Mouse (Mus musculus): ENCODE results near the gene Nelfe. TPM values are rescaled to one million over a fixed set of nuclear protein-coding genes. Genes with fewer than 3 reads are reported as not detected.

The Nelfe gene
- polyA plus RNA-seq, 1 experiment from 2014 or later, result 79.8 TPM

DNA sequence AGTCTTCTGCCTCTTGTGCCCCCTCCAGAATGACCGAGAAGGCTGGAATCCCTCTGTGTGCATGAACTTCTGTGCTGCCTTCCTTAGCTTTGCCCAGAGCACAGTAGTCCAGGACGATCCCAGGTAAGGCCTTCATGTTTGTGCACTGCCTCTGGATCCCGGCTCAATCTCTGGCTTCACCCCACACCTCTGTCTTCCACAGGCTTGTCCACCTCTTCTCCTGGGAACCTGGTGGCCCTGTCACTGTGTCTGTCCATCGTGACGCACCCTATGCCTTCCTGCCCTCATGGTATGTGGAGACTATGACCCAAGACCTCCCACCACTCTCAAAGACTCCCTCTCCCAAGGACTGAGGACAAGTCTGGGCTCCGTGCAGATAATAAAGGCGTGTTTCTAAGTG, 11.4 kb upstream of the Nelfe start:
- no peak overlapping the region for H3K27ac ChIP-seq (ENCODE audit: low read length)
- no peak overlapping the region for H3K4me2 ChIP-seq (ENCODE audit: low read length)
- no peak for ATAC-seq
- H3K9ac ChIP-seq (ENCODE audit: low read depth, low read length), result no peak overlapping the region
- H3K36me3 ChIP-seq (ENCODE audit: control insufficient read depth, insufficient read depth, low read length), result peaks cover 25% of the 10 kb centered on the region
- H3K4me1 ChIP-seq (ENCODE audit: control insufficient read depth, insufficient read depth, low read length), result peaks cover 26% of the 10 kb centered on the region
- no peaks in the 10 kb centered on the region for H3K27me3 ChIP-seq (ENCODE audit: control insufficient read depth, insufficient read depth, low read depth, low read length)
- no peaks in the 10 kb centered on the region for H3K9me3 ChIP-seq (replicated peaks; ENCODE audit: control insufficient read depth, low read length, poor library complexity, severe bottlenecking)
- WGBS, result 91% methylated on average over 7 of the region's 7 CpGs
- H3K4me3 ChIP-seq (ENCODE audit: low read depth, low read length), result no peak overlapping the region

DNA sequence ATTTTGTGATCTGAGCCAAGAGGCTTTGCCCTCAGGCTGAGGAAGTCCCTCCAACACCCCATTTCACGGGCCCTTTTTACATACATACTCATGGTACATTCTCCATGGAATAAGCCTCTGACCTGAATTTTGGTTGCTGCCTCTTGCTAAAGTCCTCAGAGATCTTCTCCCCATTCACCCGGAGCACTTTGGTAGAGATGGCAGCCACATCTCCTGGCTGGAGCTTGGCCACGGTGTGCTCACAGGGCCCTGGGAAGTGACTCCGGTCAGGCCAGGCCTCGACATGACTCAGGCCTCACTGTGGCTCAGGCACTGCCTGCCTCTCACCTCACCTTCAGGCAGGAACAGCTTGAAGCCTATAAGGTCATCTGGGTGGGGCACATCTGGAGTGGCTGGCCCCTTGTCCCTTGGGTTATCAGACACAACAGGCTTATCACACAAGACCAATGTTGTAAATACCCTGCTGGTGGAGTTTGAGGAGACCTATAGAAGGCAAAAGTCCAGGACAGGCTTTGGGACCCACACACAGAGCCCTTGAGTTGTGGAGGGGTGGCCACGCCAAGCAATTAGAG, 9.4 kb upstream of the Nelfe start:
- Histone ChIP-seq H3K27me3 (ENCODE audit: control insufficient read depth, insufficient read depth, low read depth, low read length) (no peaks in the 10 kb centered on the region), H3K9me3 (replicated peaks; ENCODE audit: control insufficient read depth, low read length, poor library complexity, severe bottlenecking) (no peaks in the 10 kb centered on the region), H3K9ac (ENCODE audit: low read depth, low read length) (no peak overlapping the region), H3K4me1 (ENCODE audit: control insufficient read depth, insufficient read depth, low read length) (peaks cover 13% of the 10 kb centered on the region), H3K4me3 (ENCODE audit: low read depth, low read length) (no peak overlapping the region), H3K4me2 (ENCODE audit: low read length) (no peak overlapping the region), H3K27ac (ENCODE audit: low read length) (no peak overlapping the region), H3K36me3 (ENCODE audit: control insufficient read depth, insufficient read depth, low read length) (peaks cover 35% of the 10 kb centered on the region)
- WGBS, result 86% methylated on average over 6 of the region's 6 CpGs
- no peak for ATAC-seq

DNA sequence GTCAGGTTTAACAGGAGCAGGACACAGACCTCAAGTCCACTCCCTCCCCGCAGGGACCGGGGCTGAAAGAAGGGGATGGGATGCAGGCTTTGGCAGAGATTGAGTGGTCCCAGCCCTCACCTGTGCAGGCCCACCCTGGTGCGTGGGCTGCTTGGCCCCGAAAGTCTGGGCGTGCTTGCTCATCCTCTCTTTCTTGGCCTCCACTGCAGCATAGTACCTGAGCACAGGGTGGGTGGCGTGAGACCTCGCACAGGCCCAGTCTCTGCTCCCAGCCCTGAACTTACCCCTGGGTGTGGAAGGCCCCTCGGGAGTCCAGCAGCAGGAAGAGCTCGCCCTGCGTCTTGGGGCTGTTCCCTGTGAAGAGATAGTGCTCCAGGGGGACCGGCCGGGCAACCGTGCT, 5.3 kb upstream of the Nelfe start:
- H3K27me3 ChIP-seq (ENCODE audit: control insufficient read depth, insufficient read depth, low read depth, low read length), result no peaks in the 10 kb centered on the region
- ATAC-seq, result no peak
- no peak overlapping the region for H3K9ac ChIP-seq (ENCODE audit: low read depth, low read length)
- no peaks in the 10 kb centered on the region for H3K9me3 ChIP-seq (replicated peaks; ENCODE audit: control insufficient read depth, low read length, poor library complexity, severe bottlenecking)
- no peak overlapping the region for H3K27ac ChIP-seq (ENCODE audit: low read length)
- peaks cover 5% of the 10 kb centered on the region for H3K4me1 ChIP-seq (ENCODE audit: control insufficient read depth, insufficient read depth, low read length)
- no peak overlapping the region for H3K4me2 ChIP-seq (ENCODE audit: low read length)
- peaks cover 40% of the 10 kb centered on the region for H3K36me3 ChIP-seq (ENCODE audit: control insufficient read depth, insufficient read depth, low read length)
- no peak overlapping the region for H3K4me3 ChIP-seq (ENCODE audit: low read depth, low read length)
- WGBS, result 95% methylated on average over 13 of the region's 13 CpGs

DNA sequence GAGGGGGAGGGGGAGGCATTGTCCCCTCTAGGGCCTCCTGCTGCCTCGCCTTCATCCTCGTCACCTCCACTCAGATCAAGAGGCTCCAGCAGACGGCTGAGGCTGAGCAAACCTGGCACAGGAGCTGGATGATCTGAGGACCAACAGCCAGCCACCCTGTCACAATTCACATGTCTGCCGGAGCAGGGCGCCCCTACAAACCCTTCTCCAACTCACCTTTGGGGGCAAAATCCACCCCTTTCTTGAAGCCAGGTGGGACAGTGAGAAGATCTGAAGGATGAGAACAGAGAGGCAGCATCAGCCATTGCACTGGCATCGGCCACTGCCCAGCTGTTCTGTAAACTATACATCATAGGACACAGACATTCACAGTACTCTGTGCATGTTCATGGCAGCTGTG, 3.0 kb upstream of the Nelfe start:
- no peak overlapping the region for H3K4me2 ChIP-seq (ENCODE audit: low read length)
- H3K4me3 ChIP-seq (ENCODE audit: low read depth, low read length), result no peak overlapping the region
- no peaks in the 10 kb centered on the region for H3K9me3 ChIP-seq (replicated peaks; ENCODE audit: control insufficient read depth, low read length, poor library complexity, severe bottlenecking)
- no peak overlapping the region for H3K27ac ChIP-seq (ENCODE audit: low read length)
- H3K9ac ChIP-seq (ENCODE audit: low read depth, low read length), result no peak overlapping the region
- no peaks in the 10 kb centered on the region for H3K27me3 ChIP-seq (ENCODE audit: control insufficient read depth, insufficient read depth, low read depth, low read length)
- peaks cover 19% of the 10 kb centered on the region for H3K4me1 ChIP-seq (ENCODE audit: control insufficient read depth, insufficient read depth, low read length)
- no peak for ATAC-seq
- 82% methylated on average over 6 of the region's 6 CpGs for WGBS
- H3K36me3 ChIP-seq (ENCODE audit: control insufficient read depth, insufficient read depth, low read length), result peaks cover 28% of the 10 kb centered on the region

DNA sequence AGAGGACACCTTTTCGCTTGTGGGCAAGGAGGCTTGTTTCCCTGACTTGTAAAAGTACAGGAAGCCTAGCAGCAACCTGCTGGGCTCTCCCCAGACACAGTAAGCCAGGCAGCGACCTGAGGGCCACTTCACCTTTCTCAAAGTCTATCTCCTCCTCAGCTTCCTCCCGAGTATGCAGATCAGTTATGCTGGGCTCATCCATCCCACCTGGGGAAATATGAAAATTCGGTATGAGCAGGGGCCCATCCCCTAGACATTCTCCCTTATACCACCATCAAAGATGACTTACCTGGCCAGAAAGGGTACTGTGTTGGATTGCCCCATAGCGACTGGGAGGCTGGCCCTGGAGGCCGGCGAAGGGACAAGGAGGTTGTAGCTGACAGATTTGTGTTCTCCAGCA, 2.6 kb upstream of the Nelfe start:
- no peak for ATAC-seq
- peaks cover 19% of the 10 kb centered on the region for H3K4me1 ChIP-seq (ENCODE audit: control insufficient read depth, insufficient read depth, low read length)
- 92% methylated on average over 7 of the region's 7 CpGs for WGBS
- peaks cover 28% of the 10 kb centered on the region for H3K36me3 ChIP-seq (ENCODE audit: control insufficient read depth, insufficient read depth, low read length)
- no peak overlapping the region for H3K9ac ChIP-seq (ENCODE audit: low read depth, low read length)
- H3K4me2 ChIP-seq (ENCODE audit: low read length), result no peak overlapping the region
- H3K9me3 ChIP-seq (replicated peaks; ENCODE audit: control insufficient read depth, low read length, poor library complexity, severe bottlenecking), result no peaks in the 10 kb centered on the region
- no peak overlapping the region for H3K27ac ChIP-seq (ENCODE audit: low read length)
- H3K27me3 ChIP-seq (ENCODE audit: control insufficient read depth, insufficient read depth, low read depth, low read length), result no peaks in the 10 kb centered on the region
- H3K4me3 ChIP-seq (ENCODE audit: low read depth, low read length), result no peak overlapping the region

DNA sequence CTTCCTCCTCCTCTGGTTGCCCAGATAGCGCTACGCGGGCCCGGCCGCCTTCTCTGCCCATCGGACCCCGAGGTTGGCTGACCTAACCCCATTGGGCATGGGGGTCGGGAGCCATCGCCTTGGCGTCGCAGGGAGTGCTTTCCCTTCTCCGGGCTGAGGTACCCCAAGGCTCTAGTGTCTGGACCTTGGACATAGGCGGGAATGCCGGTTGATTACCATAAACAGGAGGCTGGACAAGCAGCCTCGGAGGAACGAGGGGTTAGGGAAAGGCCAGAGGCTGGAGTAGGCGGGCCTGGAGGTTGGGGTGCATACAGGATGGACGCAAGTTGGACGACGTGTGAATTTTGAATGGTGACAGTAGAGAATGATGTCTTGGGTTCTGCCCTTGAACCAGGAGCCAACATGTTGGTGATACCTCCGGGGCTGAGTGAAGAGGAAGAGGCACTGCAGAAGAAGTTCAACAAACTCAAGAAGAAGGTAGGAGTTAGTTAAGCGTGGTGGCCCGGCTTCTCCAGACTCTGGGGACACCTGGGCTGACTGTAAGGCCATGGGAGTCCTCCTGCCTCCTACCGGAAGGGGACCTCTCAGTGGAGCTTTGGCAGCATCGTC, 430 bp downstream of the Nelfe start:
- ATAC-seq, result peak; percentile 71; the same call in 1 of the 2 replicates
- H3K4me2 ChIP-seq (ENCODE audit: low read length), result peak overlapping the region; percentile 86
- peak overlapping the region; percentile 84 for H3K4me3 ChIP-seq (ENCODE audit: low read depth, low read length)
- H3K27me3 ChIP-seq (ENCODE audit: control insufficient read depth, insufficient read depth, low read depth, low read length), result no peaks in the 10 kb centered on the region
- under 1% methylated on average over 24 of the region's 25 CpGs for WGBS
- H3K36me3 ChIP-seq (ENCODE audit: control insufficient read depth, insufficient read depth, low read length), result peaks cover 24% of the 10 kb centered on the region
- peaks cover 19% of the 10 kb centered on the region for H3K4me1 ChIP-seq (ENCODE audit: control insufficient read depth, insufficient read depth, low read length)
- H3K27ac ChIP-seq (ENCODE audit: low read length), result peak overlapping the region; percentile 73
- peak overlapping the region; percentile 86 for H3K9ac ChIP-seq (ENCODE audit: low read depth, low read length)
- no peaks in the 10 kb centered on the region for H3K9me3 ChIP-seq (replicated peaks; ENCODE audit: control insufficient read depth, low read length, poor library complexity, severe bottlenecking)

DNA sequence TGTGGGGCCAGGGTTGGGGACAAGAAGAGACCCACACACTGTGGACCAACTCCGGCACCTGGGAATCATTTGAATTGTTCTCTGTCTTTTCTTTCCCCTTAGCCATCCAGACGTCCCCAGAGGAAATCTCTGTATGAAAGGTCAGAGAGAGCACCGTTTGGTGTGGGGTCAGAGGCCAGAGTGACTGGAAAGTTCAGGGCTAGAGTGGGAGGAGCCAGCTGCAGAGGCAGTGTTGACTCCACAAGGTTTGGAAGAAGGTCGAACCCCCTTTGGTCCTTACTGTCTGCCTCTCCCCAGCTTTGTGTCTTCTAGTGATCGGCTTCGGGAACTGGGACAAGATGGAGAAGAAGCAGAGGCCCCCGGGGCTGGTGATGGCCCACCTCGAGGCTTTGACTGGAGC, 3.3 kb downstream of the Nelfe start:
- H3K27ac ChIP-seq (ENCODE audit: low read length), result no peak overlapping the region
- no peak overlapping the region for H3K4me3 ChIP-seq (ENCODE audit: low read depth, low read length)
- H3K4me2 ChIP-seq (ENCODE audit: low read length), result no peak overlapping the region
- ATAC-seq, result no peak
- 84% methylated on average over 8 of the region's 8 CpGs for WGBS
- peaks cover 19% of the 10 kb centered on the region for H3K4me1 ChIP-seq (ENCODE audit: control insufficient read depth, insufficient read depth, low read length)
- no peaks in the 10 kb centered on the region for H3K27me3 ChIP-seq (ENCODE audit: control insufficient read depth, insufficient read depth, low read depth, low read length)
- H3K9ac ChIP-seq (ENCODE audit: low read depth, low read length), result no peak overlapping the region
- peaks cover 20% of the 10 kb centered on the region for H3K36me3 ChIP-seq (ENCODE audit: control insufficient read depth, insufficient read depth, low read length)
- H3K9me3 ChIP-seq (replicated peaks; ENCODE audit: control insufficient read depth, low read length, poor library complexity, severe bottlenecking), result no peaks in the 10 kb centered on the region

DNA sequence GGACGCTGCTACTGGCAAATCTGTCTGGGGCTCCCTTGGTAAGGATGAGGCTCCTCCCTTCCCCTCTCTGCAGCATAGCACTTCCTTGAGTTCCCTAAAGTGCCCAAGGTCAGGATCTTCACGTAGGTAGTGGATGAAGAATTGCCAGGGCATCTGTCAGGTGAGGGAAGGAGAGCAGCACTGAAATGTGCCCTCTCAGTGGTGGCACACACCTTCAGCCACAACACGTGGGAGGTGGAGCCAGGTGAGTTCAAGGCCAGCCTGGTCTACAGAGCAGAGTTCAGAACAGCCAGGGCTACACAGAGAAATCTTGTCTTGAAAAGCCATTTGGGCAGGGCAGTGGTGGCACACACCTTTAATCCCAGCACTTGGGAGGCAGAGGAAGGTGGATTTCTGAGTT, 4.6 kb downstream of the Nelfe start:
- H3K27ac ChIP-seq (ENCODE audit: low read length), result no peak overlapping the region
- no peak for ATAC-seq

DNA sequence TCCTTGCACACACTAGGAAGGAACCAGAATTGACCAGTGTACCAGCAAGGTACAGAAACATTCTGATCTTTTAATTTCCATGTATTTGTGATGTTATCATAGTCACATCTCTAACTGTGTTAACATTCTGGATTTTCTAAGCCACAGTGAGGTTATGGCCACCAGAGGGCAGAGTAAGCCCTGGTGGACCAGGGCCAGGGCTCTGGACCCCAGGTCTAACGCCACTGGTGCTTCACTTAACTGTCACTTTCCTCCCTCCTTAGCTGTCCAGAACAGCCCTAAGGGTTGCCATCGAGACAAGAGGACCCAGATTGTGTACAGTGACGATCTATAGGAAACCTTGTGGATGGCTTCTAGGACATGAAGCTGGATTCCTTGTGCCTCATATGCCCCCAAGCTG, 5.6 kb downstream of the Nelfe start:
- Histone ChIP-seq H3K36me3 (ENCODE audit: control insufficient read depth, insufficient read depth, low read length) (peaks cover 20% of the 10 kb centered on the region), H3K4me1 (ENCODE audit: control insufficient read depth, insufficient read depth, low read length) (peaks cover 12% of the 10 kb centered on the region), H3K4me3 (ENCODE audit: low read depth, low read length) (no peak overlapping the region), H3K9me3 (replicated peaks; ENCODE audit: control insufficient read depth, low read length, poor library complexity, severe bottlenecking) (no peaks in the 10 kb centered on the region), H3K27ac (ENCODE audit: low read length) (no peak overlapping the region), H3K27me3 (ENCODE audit: control insufficient read depth, insufficient read depth, low read depth, low read length) (no peaks in the 10 kb centered on the region), H3K9ac (ENCODE audit: low read depth, low read length) (no peak overlapping the region), H3K4me2 (ENCODE audit: low read length) (no peak overlapping the region)
- no peak for ATAC-seq
- 48% methylated on average over 3 of the region's 3 CpGs for WGBS

More for the DNA sequence above, 4.6 kb downstream of the Nelfe start:
- H3K36me3 ChIP-seq (ENCODE audit: control insufficient read depth, insufficient read depth, low read length), result peaks cover 20% of the 10 kb centered on the region
- H3K4me1 ChIP-seq (ENCODE audit: control insufficient read depth, insufficient read depth, low read length), result peaks cover 14% of the 10 kb centered on the region
- no peaks in the 10 kb centered on the region for H3K27me3 ChIP-seq (ENCODE audit: control insufficient read depth, insufficient read depth, low read depth, low read length)
- WGBS, result 84% methylated on average over 3 of the region's 3 CpGs
- H3K4me2 ChIP-seq (ENCODE audit: low read length), result no peak overlapping the region
- no peak overlapping the region for H3K4me3 ChIP-seq (ENCODE audit: low read depth, low read length)
- H3K9me3 ChIP-seq (replicated peaks; ENCODE audit: control insufficient read depth, low read length, poor library complexity, severe bottlenecking), result no peaks in the 10 kb centered on the region
- H3K9ac ChIP-seq (ENCODE audit: low read depth, low read length), result no peak overlapping the region

All from midbrain, embryonic 16.5 days (tissue).